ENCODE assay signal across 29 mouse cellular contexts in the genomic region with DNA sequence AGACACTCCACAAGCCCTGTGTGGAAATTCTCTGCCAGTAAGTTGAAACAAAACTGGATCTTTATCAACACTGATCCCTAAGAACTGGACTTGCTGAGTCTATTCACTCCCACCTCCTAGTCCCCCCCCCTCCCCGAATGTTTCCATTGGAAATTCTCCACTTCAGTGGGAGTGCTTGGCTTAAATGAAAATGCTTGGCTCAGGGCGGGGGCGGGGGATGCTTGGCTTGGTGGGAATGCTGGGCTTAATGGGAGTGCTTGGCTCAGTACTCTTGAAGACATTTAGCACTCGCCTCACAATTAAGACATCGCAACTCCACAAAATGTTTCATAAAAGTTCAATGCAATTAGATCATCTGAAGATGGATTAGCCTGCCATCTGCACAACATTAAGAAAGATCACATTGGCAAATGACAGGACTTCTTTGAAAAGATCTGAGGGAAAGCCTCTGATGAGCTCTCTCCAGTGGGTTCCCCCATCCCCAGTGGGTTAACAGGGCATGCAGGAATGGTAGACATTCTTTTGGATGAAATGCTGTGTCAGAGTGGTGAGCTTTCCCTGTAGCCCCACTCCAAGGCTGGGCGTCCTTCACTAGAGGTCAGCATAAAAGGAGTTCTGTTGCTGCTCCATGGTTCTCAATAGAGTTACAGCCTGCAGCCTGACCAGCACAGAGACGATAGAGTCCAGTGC.
DNase-seq lines count a peak whose midpoint lies in the region; ATAC-seq and TF ChIP-seq lines count a peak whose summit lies in the region.
"Had no signal": no experiment of that assay in that cellular context is flagged by ENCODE, and none has a peak within 500 bp of the region (broad histone marks: within the 10 kb centered on the region; RNA-seq: fewer than 3 reads in every experiment).

No protein-coding gene starts in this region.

- intact Hi-C loops in gastrocnemius, adult 2 months (cut with DNase I) = no loop called here

- peak overlapping the region; percentile 20; the same call in 1 of the 2 replicates for H3K27ac ChIP-seq in gastrocnemius, adult 2 months
- no peak overlapping the region for H3K27ac ChIP-seq in stomach, postnatal 0 days (replicated peaks)
- H3K27ac ChIP-seq: embryonic facial prominence, embryonic 13.5 days; hindbrain, embryonic 14.5 days; limb, embryonic 13.5 days; lung, embryonic 15.5 days; midbrain, embryonic 13.5 days; neural tube, embryonic 13.5 days had no signal

- no peak for TF ChIP-seq CTCF in gastrocnemius, adult 2 months (IDR thresholded peaks at IDR 0.05)
- no peak for TF ChIP-seq CTCF in stomach, postnatal 0 days (IDR thresholded peaks at IDR 0.05; ENCODE audit: low read depth)

- H3K27me3 ChIP-seq in stomach, postnatal 0 days (ENCODE audit: control insufficient read depth, insufficient read depth, low read length) = no peaks in the 10 kb centered on the region
- H3K27me3 ChIP-seq: embryonic facial prominence, embryonic 13.5 days; lung, embryonic 15.5 days; megakaryocyte, embryonic 14.5 days; midbrain, embryonic 13.5 days; neural tube, embryonic 13.5 days had no signal

- 74% methylated on average over 7 of the region's 7 CpGs for WGBS in stomach, postnatal 0 days

- no peak overlapping the region for H3K4me2 ChIP-seq in stomach, postnatal 0 days (replicated peaks; ENCODE audit: low read depth)
- H3K4me2 ChIP-seq: embryonic facial prominence, embryonic 13.5 days; heart, embryonic 11.5 days; hindbrain, embryonic 14.5 days; limb, embryonic 13.5 days; liver, embryonic 11.5 days; lung, embryonic 15.5 days; midbrain, embryonic 13.5 days; neural tube, embryonic 13.5 days had no signal

- DNase-seq in gastrocnemius, adult 2 months = no peak
- no peak for DNase-seq in gastrocnemius, adult 18-20 months (ENCODE audit: low spot score)
- peak; percentile 8 for DNase-seq in ovary, postnatal 36 days (ENCODE audit: low spot score)
- DNase-seq in ovary, postnatal 14 days (ENCODE audit: low spot score) = no peak
- peak; percentile 80 for DNase-seq in fat pad, adult 2 months (ENCODE audit: extremely low read depth, low read depth, low spot score)
- DNase-seq in stomach, postnatal 0 days (ENCODE audit: low spot score) = peak; percentile 21
- DNase-seq in cerebellum, adult 18-20 months = no peak
- DNase-seq in yolk sac, embryonic 10.5 days (ENCODE audit: low spot score) = no peak
- DNase-seq: B cell, adult 2 months; cerebellum, adult 11 months; cerebellum, adult 9-11 months; embryo, embryonic 11 days; kidney, adult 2 months; lung, postnatal 4 days; retina, postnatal 1 day; right cerebral cortex, postnatal 14 days; spleen, adult 18-20 months; thymus, adult 2 months; thymus, postnatal 36 days had no signal

- H3K9me3 ChIP-seq in stomach, postnatal 0 days (ENCODE audit: control insufficient read depth, low read length) = no peaks in the 10 kb centered on the region
- H3K9me3 ChIP-seq: embryonic facial prominence, embryonic 13.5 days; lung, embryonic 15.5 days; megakaryocyte, embryonic 14.5 days; midbrain, embryonic 13.5 days; neural tube, embryonic 13.5 days had no signal

- no peak overlapping the region for H3K4me3 ChIP-seq in gastrocnemius, adult 2 months
- no peak overlapping the region for H3K4me3 ChIP-seq in stomach, postnatal 0 days (ENCODE audit: low read depth, low read length)
- H3K4me3 ChIP-seq: embryonic facial prominence, embryonic 13.5 days; limb, embryonic 13.5 days; lung, embryonic 15.5 days; megakaryocyte, embryonic 14.5 days; midbrain, embryonic 13.5 days; neural tube, embryonic 13.5 days had no signal

- H3K36me3 ChIP-seq in stomach, postnatal 0 days (ENCODE audit: control insufficient read depth, insufficient read depth, low read length) = no peaks in the 10 kb centered on the region
- H3K36me3 ChIP-seq: embryonic facial prominence, embryonic 13.5 days; limb, embryonic 13.5 days; lung, embryonic 15.5 days; midbrain, embryonic 13.5 days; neural tube, embryonic 13.5 days had no signal

- no peaks in the 10 kb centered on the region for H3K4me1 ChIP-seq in stomach, postnatal 0 days (replicated peaks; ENCODE audit: control insufficient read depth, insufficient read depth)
- H3K4me1 ChIP-seq: lung, embryonic 15.5 days; megakaryocyte, embryonic 14.5 days; midbrain, embryonic 13.5 days had no signal

- no peak for TF ChIP-seq EP300 in stomach, postnatal 0 days (optimal IDR thresholded peaks at IDR 0.05)

- H3K9ac ChIP-seq in stomach, postnatal 0 days (ENCODE audit: low read length) = no peak overlapping the region
- H3K9ac ChIP-seq: embryonic facial prominence, embryonic 13.5 days; hindbrain, embryonic 14.5 days; limb, embryonic 13.5 days; lung, embryonic 15.5 days; midbrain, embryonic 13.5 days; neural tube, embryonic 13.5 days had no signal

- ATAC-seq in stomach, postnatal 0 days (ENCODE audit: low FRiP score, low TSS enrichment) = no peak; the same call in 1 of the 2 replicates
- ATAC-seq: forebrain, embryonic 14.5 days; midbrain, embryonic 13.5 days had no signal

Comparison
In these comparisons a context has a peak if more than half of its experiments do, and no peak if none do; other contexts are left out.
1. DNase-seq: peak in ovary, postnatal 36 days (single experiment), fat pad, adult 2 months (single experiment) and stomach, postnatal 0 days (single experiment); none in gastrocnemius, adult 2 months (single experiment), gastrocnemius, adult 18-20 months (single experiment), ovary, postnatal 14 days (single experiment), cerebellum, adult 18-20 months (0 of 2) and yolk sac, embryonic 10.5 days (single experiment).